ENCODE assay signal across 30 mouse cellular contexts in the genomic region with DNA sequence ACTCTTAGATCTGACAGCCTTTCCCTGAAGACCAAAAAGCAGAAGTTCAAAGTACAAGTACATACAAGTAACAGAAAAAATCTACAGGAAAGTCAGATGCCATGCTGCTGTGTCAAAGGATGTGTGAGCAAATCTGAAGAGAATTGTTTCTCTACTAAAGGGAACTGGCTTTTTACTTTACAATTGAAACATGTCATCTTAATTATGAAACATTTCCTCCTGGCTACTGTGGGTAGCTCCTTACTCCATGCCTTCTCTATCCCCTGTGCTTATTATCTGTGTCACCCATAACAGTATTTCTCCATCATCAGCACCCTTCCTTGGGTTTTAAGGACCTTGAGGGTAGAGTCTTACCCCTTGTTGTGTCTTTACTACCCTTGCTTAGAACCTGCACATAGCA.
"Had no signal": no experiment of that assay in that cellular context is flagged by ENCODE, and none has a peak within 500 bp of the region (broad histone marks: within the 10 kb centered on the region; RNA-seq: fewer than 3 reads in every experiment).

No protein-coding gene starts in this region.

- H3K36me3 ChIP-seq: embryonic facial prominence, embryonic 10.5 days; embryonic facial prominence, embryonic 12.5 days; embryonic facial prominence, embryonic 13.5 days; embryonic facial prominence, embryonic 15.5 days; forebrain, embryonic 10.5 days; forebrain, embryonic 12.5 days; forebrain, embryonic 15.5 days had no signal

- DNase-seq: cerebellum, adult 18-20 months; cerebellum, adult 2 months; cerebellum, adult 8-10 months; cerebellum, adult 9-10 months; cerebellum, adult 9-11 months; cerebellum, postnatal 10 days; cerebellum, postnatal 14 days; cerebellum, postnatal 25 days; cerebellum, postnatal 36 days; embryo, embryonic 11 days; forebrain, postnatal 0 days; gastrocnemius, adult 2 months; gastrocnemius, postnatal 10 days; gastrocnemius, postnatal 14 days; gastrocnemius, postnatal 25 days; gastrocnemius, postnatal 36 days; heart, adult 11 months; heart, adult 18-20 months; heart, adult 2 months had no signal

- H3K4me3 ChIP-seq: embryonic facial prominence, embryonic 10.5 days; embryonic facial prominence, embryonic 12.5 days; embryonic facial prominence, embryonic 13.5 days; embryonic facial prominence, embryonic 15.5 days; erythroblast, embryonic 14.5 days; forebrain, embryonic 10.5 days; forebrain, embryonic 12.5 days; forebrain, embryonic 13.5 days; forebrain, embryonic 15.5 days; gastrocnemius, adult 2 months; heart, adult 2 months had no signal

- H3K9me3 ChIP-seq: embryonic facial prominence, embryonic 10.5 days; embryonic facial prominence, embryonic 12.5 days; embryonic facial prominence, embryonic 13.5 days; embryonic facial prominence, embryonic 15.5 days; forebrain, embryonic 10.5 days; forebrain, embryonic 12.5 days; forebrain, embryonic 13.5 days; forebrain, embryonic 15.5 days had no signal

- H3K27me3 ChIP-seq: embryonic facial prominence, embryonic 12.5 days; embryonic facial prominence, embryonic 15.5 days; forebrain, embryonic 15.5 days had no signal

- ATAC-seq: forebrain, embryonic 13.5 days; forebrain, embryonic 14.5 days; forebrain, embryonic 15.5 days; forebrain, embryonic 16.5 days; forebrain, postnatal 0 days had no signal

- H3K4me2 ChIP-seq: embryonic facial prominence, embryonic 12.5 days; embryonic facial prominence, embryonic 13.5 days; embryonic facial prominence, embryonic 15.5 days; forebrain, embryonic 12.5 days; forebrain, embryonic 13.5 days; forebrain, embryonic 15.5 days had no signal

- H3K9ac ChIP-seq: embryonic facial prominence, embryonic 12.5 days; embryonic facial prominence, embryonic 13.5 days; embryonic facial prominence, embryonic 15.5 days; forebrain, embryonic 12.5 days; forebrain, embryonic 13.5 days; forebrain, embryonic 15.5 days; forebrain, postnatal 0 days had no signal

- H3K27ac ChIP-seq: embryonic facial prominence, embryonic 10.5 days; embryonic facial prominence, embryonic 12.5 days; embryonic facial prominence, embryonic 13.5 days; embryonic facial prominence, embryonic 15.5 days; forebrain, embryonic 10.5 days; forebrain, embryonic 12.5 days; forebrain, embryonic 13.5 days; forebrain, embryonic 15.5 days; gastrocnemius, adult 2 months; heart, adult 2 months had no signal

- H3K4me1 ChIP-seq: embryonic facial prominence, embryonic 12.5 days; embryonic facial prominence, embryonic 15.5 days; forebrain, embryonic 12.5 days; forebrain, embryonic 13.5 days; forebrain, embryonic 15.5 days had no signal
